Mouse (Mus musculus) lung, embryonic 16.5 days (tissue): Measurements from ENCODE around the gene Cckar. TPM values are rescaled to one million over a fixed set of nuclear protein-coding genes. Genes with fewer than 3 reads are reported as not detected.
A peak's percentile ranks its signal among the peaks of the same experiment; 100 is the strongest.

Source experiments
- ATAC-seq: fragments of 200-750 bp; cut with Nextera tagmentation; 2 replicates; pipeline ENCODE4 v1.8.0; 2017; ENCODE audit warnings: low read depth, mild to moderate bottlenecking, moderate library complexity
- H3K27ac ChIP-seq: fragments of 300-500 bp; sonication (generic); 2 replicates; pipeline ENCODE4 v1.5.1; 2014; ENCODE audit warnings: mild to moderate bottlenecking, control low read depth, low read length
- H3K27me3 ChIP-seq: fragments of 300-500 bp; sonication (generic); 2 replicates; pipeline ENCODE4 v1.6.1; 2014; ENCODE audit warnings: low read depth, low read length, mixed read lengths; ENCODE audit not compliant: control insufficient read depth, insufficient read depth
- H3K36me3 ChIP-seq: fragments of 300-500 bp; sonication (generic); 2 replicates; pipeline ENCODE4 v1.6.1; 2014; ENCODE audit warnings: low read length; ENCODE audit not compliant: control insufficient read depth, insufficient read depth
- H3K4me1 ChIP-seq: fragments of 300-500 bp; sonication (generic); replicated peaks from 2 replicates; pipeline ENCODE4 v1.6.1; 2014; ENCODE audit warnings: low read length, mixed read lengths; ENCODE audit not compliant: control insufficient read depth, insufficient read depth
- H3K4me2 ChIP-seq: fragments of 300-500 bp; sonication (generic); 2 replicates; pipeline ENCODE4 v1.6.1; 2014; ENCODE audit warnings: low read depth, low read length, control low read depth
- H3K4me3 ChIP-seq: fragments of 300-500 bp; sonication (generic); 2 replicates; pipeline ENCODE4 v1.5.1; 2014; ENCODE audit warnings: mild to moderate bottlenecking, low read length, control low read depth
- H3K9ac ChIP-seq: fragments of 300-500 bp; sonication (generic); 2 replicates; pipeline ENCODE4 v1.6.1; 2014; ENCODE audit warnings: low read length, control low read depth
- H3K9me3 ChIP-seq: fragments of 300-500 bp; sonication (generic); 2 replicates; pipeline ENCODE4 v1.6.1; 2016; ENCODE audit warnings: low read length; ENCODE audit not compliant: control insufficient read depth
- WGBS: fragments of 180-500 bp; shearing (Covaris S2); extraction: QIAGEN DNeasy Blood & Tissue Kit; methylation state at CpG from one replicate; pipeline ENCODE4 v1.1.7; 2014; 5-methylcytosine and 5-hydroxymethylcytosine counted together
- polyA plus RNA-seq: library from polyadenylated mRNA; unstranded; fragments of >200 nt; fragmentation: Nextera tagmentation; extraction: Ambion mirVana; gene quantifications from 2 replicates; pipeline ENCODE4 v1.2.1, GENCODE M21; 2015

Gene Cckar
- polyA plus RNA-seq, 1 experiment from 2014 or later, result 48.7 TPM

GRCm38 (mm10) chr5:53663665-53664064, 43.8 kb downstream of the Cckar start:
- Histone ChIP-seq H3K27me3 (no peaks in the 10 kb centered on the region), H3K4me3 (no peak overlapping the region), H3K27ac (no peak overlapping the region)

GRCm38 (mm10) chr5:53662413-53662812, 45.1 kb downstream of the Cckar start:
- H3K36me3 ChIP-seq, result no peaks in the 10 kb centered on the region
- ATAC-seq, result no peak
- H3K9me3 ChIP-seq, result no peaks in the 10 kb centered on the region
- no peak overlapping the region for H3K4me2 ChIP-seq
- no peaks in the 10 kb centered on the region for H3K4me1 ChIP-seq
- WGBS, result 13% methylated on average over 1 of the region's 1 CpGs
- H3K9ac ChIP-seq, result no peak overlapping the region
- H3K27me3 ChIP-seq, result no peaks in the 10 kb centered on the region
- no peak overlapping the region for H3K4me3 ChIP-seq
- H3K27ac ChIP-seq, result no peak overlapping the region

More at GRCm38 (mm10) chr5:53663665-53664064, 43.8 kb downstream of the Cckar start:
- Histone ChIP-seq H3K4me2 (no peak overlapping the region), H3K9ac (no peak overlapping the region), H3K36me3 (no peaks in the 10 kb centered on the region), H3K9me3 (no peaks in the 10 kb centered on the region), H3K4me1 (no peaks in the 10 kb centered on the region)
- no peak for ATAC-seq

- Histone ChIP-seq H3K27ac (no peak overlapping the region), H3K27me3 (no peaks in the 10 kb centered on the region), H3K36me3 (no peaks in the 10 kb centered on the region), H3K4me2 (no peak overlapping the region), H3K9ac (no peak overlapping the region), H3K4me3 (no peak overlapping the region), H3K9me3 (no peaks in the 10 kb centered on the region), H3K4me1 (no peaks in the 10 kb centered on the region)
- ATAC-seq, result no peak
- WGBS, result 75% methylated on average over 2 of the region's 2 CpGs
Observed at GRCm38 (mm10) chr5:53661508-53661907, 46.0 kb downstream of the Cckar start.

GRCm38 (mm10) chr5:53657925-53658324, 49.6 kb downstream of the Cckar start:
- Histone ChIP-seq H3K27me3 (no peaks in the 10 kb centered on the region), H3K27ac (no peak overlapping the region), H3K4me2 (no peak overlapping the region), H3K4me3 (no peak overlapping the region), H3K9me3 (no peaks in the 10 kb centered on the region), H3K36me3 (no peaks in the 10 kb centered on the region), H3K9ac (no peak overlapping the region), H3K4me1 (no peaks in the 10 kb centered on the region)
- peak; percentile 62 for ATAC-seq
- WGBS, result 74% methylated on average over 6 of the region's 6 CpGs

- peaks cover 8% of the 10 kb centered on the region for H3K36me3 ChIP-seq
- no peaks in the 10 kb centered on the region for H3K9me3 ChIP-seq
- no peak overlapping the region for H3K4me3 ChIP-seq
- no peak overlapping the region for H3K9ac ChIP-seq
- no peak for ATAC-seq
- no peak overlapping the region for H3K4me2 ChIP-seq
- H3K27ac ChIP-seq, result peak overlapping the region; percentile 9
- 5% methylated on average over 1 of the region's 1 CpGs for WGBS
- H3K27me3 ChIP-seq, result no peaks in the 10 kb centered on the region
- H3K4me1 ChIP-seq, result no peaks in the 10 kb centered on the region
Observed at GRCm38 (mm10) chr5:53656596-53656995, 50.9 kb downstream of the Cckar start.

Other genes starting within 250 kb of the Cckar start
- 38.1 and 42.4 TPM in 2 replicates for gene Rbpj, start 241.6 kb downstream of the Cckar start, polyA plus RNA-seq
- gene Tbc1d19, start 101.9 kb upstream of the Cckar start, polyA plus RNA-seq, result 55.6 and 58.9 TPM in 2 replicates